Mouse (Mus musculus) spleen, adult 2 months (tissue): Measurements from ENCODE around the gene Igsf3.

ENCODE experiments used
- CTCF ChIP-seq: fragments of 200-500 bp; IDR thresholded peaks from 2 replicates; pipeline ENCODE4 v1.5.1; 2011; ENCODE audit warnings: mild to moderate bottlenecking, inconsistent platforms; ENCODE audit not compliant: insufficient read depth, insufficient read length, insufficient replicate concordance; ENCODE audit errors: extremely low read depth
- POLR2A ChIP-seq: fragments of 200-500 bp; IDR thresholded peaks from 2 replicates; pipeline ENCODE4 v1.6.1; 2011; ENCODE audit warnings: low read depth, low read length, inconsistent platforms

DNA sequence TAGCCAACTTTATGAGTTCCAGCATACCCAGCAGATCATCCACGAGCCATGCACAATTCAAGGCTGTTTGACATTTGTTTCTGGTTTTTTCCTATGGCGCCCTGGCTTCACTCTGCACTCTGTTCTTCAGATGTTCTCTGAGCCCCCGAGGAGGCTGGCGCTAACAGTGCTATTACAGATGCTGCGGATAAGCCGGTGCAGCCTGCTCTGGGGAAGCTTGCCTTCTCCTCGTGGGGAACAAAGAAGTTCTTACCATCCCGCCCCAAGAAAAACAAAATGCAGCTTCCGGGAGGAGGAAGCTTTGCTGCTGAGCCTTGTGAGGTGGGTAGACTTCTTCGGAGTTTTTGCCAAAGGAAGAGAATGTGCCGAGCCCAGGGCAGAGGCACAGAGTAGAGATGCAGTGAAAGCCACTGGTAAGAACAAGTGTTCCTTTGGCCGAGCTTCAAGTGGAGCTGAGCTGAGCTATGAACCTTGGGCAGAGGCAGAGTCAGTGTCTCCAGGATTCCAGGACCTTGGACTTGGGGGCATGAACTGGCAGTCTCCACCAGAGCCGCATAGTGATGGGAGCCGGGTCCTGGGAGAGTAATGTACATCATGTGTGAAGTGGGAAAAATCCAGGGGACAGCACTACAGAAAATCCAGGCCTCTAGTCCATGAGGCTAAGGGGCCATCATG is 125.3 kb downstream of the Igsf3 start:
- TF ChIP-seq CTCF (no peak), POLR2A (no peak)
